Mouse (Mus musculus) bone marrow macrophage, adult 2 months (primary cell): ENCODE results near the gene B4galnt1.

Experiments
- CTCF ChIP-seq: IDR thresholded peaks from 2 replicates; pipeline ENCODE4 v1.5.1; 2012; ENCODE audit warnings: low read depth, mild to moderate bottlenecking, low read length, moderate library complexity
- POLR2A ChIP-seq: IDR thresholded peaks from 2 replicates; pipeline ENCODE4 v1.6.1; 2012; ENCODE audit warnings: mild to moderate bottlenecking, low read depth, low read length, borderline replicate concordance

DNA sequence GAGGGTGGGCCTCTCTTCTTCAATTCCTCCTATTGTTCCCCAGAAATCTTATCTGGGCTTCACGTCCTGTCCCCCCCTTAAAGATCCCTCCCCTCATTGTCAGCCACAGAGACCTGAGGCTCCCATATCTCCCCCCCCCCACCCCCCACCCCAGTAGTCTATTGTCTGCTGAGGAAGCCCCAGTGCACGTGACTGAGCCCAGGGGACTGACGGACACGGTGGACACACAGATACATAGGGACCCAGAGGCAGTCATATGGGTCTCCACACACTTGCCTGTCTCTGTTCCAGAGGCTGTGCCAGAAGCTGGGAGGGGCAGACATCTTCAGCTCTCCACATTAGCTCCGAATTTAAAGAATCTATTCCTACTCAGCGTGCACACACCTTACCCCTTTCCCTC is 16.5 kb downstream of the B4galnt1 start:
- TF ChIP-seq CTCF (no peak), POLR2A (no peak)
